8 mouse cellular contexts compared by ENCODE assay signal in genomic region chr12:25190360-25190759, GRCm38 (mm10).
A peak's percentile ranks its signal among the peaks of the same experiment; 100 is the strongest.
DNase-seq lines count a peak whose midpoint lies in the region; ATAC-seq and TF ChIP-seq lines count a peak whose summit lies in the region.

No protein-coding gene starts in this region.

- H3K9ac ChIP-seq in CH12.LX (ENCODE audit: insufficient read depth, low read depth): no peak overlapping the region
- no peak overlapping the region; the same call in 1 of the 2 replicates for H3K9ac ChIP-seq in heart, embryonic 13.5 days
- H3K9ac ChIP-seq in liver, embryonic 13.5 days: no peak overlapping the region

- no peak for TF ChIP-seq POLR2A in CH12.LX (IDR thresholded peaks at IDR 0.05; ENCODE audit: low read depth, low read length)

- peaks cover 18% of the 10 kb centered on the region for H3K9me3 ChIP-seq in CH12.LX (replicated peaks; ENCODE audit: low read length)
- no peaks in the 10 kb centered on the region for H3K9me3 ChIP-seq in heart, embryonic 13.5 days
- H3K9me3 ChIP-seq in liver, embryonic 13.5 days (replicated peaks): no peaks in the 10 kb centered on the region

- DNase-seq in embryo, embryonic 11 days: peak; percentile 41
- no peak for DNase-seq in embryo, embryonic 9.5 days (ENCODE audit: extremely low spot score)
- DNase-seq in CH12.LX (ENCODE audit: extremely low read depth): peak; percentile 92
- peak; percentile 22 for DNase-seq in liver, embryonic 13.5 days
- DNase-seq in thymus, postnatal 14 days: peak; percentile 64
- DNase-seq in MN1 (ENCODE audit: low spot score): no peak
- DNase-seq in frontal cortex, postnatal 36 days (ENCODE audit: low spot score in 2 of 2): no peak

- WGBS in heart, embryonic 13.5 days: 38% methylated on average over 6 of the region's 6 CpGs
- 11% methylated on average over 6 of the region's 6 CpGs for WGBS in liver, embryonic 13.5 days (ENCODE audit: insufficient replicate concordance)

- peak; percentile 94 for TF ChIP-seq EP300 in CH12.LX (IDR thresholded peaks at IDR 0.05; ENCODE audit: low read length)

- no peak overlapping the region for H3K4me3 ChIP-seq in CH12.LX (replicated peaks in 1 of 3; ENCODE audit: low read depth in 2 of 3, low read length in 2 of 3, poor library complexity in 1 of 3)
- no peak overlapping the region for H3K4me3 ChIP-seq in heart, embryonic 13.5 days
- H3K4me3 ChIP-seq in liver, embryonic 13.5 days (replicated peaks): no peak overlapping the region

- TF ChIP-seq RAD21 in CH12.LX (IDR thresholded peaks at IDR 0.05; ENCODE audit: low read depth, low read length): no peak; the same call in none of the 2 replicates

- peaks cover 20 to 40% of the 10 kb centered on the region in 2 experiments for H3K4me1 ChIP-seq in CH12.LX (ENCODE audit: control insufficient read depth in 1 of 2, insufficient read depth in 2 of 2)
- H3K4me1 ChIP-seq in heart, embryonic 13.5 days: peaks cover 28% of the 10 kb centered on the region
- peaks cover 23% of the 10 kb centered on the region for H3K4me1 ChIP-seq in liver, embryonic 13.5 days (replicated peaks)

- peak overlapping the region; percentile 83 for H3K27ac ChIP-seq in CH12.LX (ENCODE audit: insufficient read depth, low read depth)
- peak overlapping the region; percentile 78 for H3K27ac ChIP-seq in heart, embryonic 13.5 days (replicated peaks)
- 0 out of 2 replicates have a peak overlapping the region, but pooled peaks have one; percentile 10 for H3K27ac ChIP-seq in liver, embryonic 13.5 days

- H3K79me2 ChIP-seq in CH12.LX (replicated peaks; ENCODE audit: control insufficient read depth, extremely low read depth, insufficient read depth, poor library complexity, severe bottlenecking): no peaks in the 10 kb centered on the region

- peak overlapping the region; percentile 66 for H3K4me2 ChIP-seq in CH12.LX (ENCODE audit: insufficient read depth, low read depth, poor library complexity, severe bottlenecking)
- H3K4me2 ChIP-seq in heart, embryonic 13.5 days: no peak overlapping the region
- H3K4me2 ChIP-seq in liver, embryonic 13.5 days: no peak overlapping the region

- H3K27me3 ChIP-seq in CH12.LX (replicated peaks): peaks cover 17% of the 10 kb centered on the region
- no peaks in the 10 kb centered on the region for H3K27me3 ChIP-seq in heart, embryonic 13.5 days (replicated peaks)
- no peaks in the 10 kb centered on the region for H3K27me3 ChIP-seq in liver, embryonic 13.5 days

- dilution Hi-C loops in CH12.LX (cut with MboI; ENCODE audit: extremely low pct_ligation_motif_present, extremely low pct_unique_long_range_greater_than_20kb, low sequenced_read_pairs): no loop called here

- TF ChIP-seq CTCF in CH12.LX (conservative IDR thresholded peaks at IDR 0.05 in 1 of 2, IDR thresholded peaks at IDR 0.05 in 1 of 2; ENCODE audit: low read depth in 2 of 2, low read length in 2 of 2): no peak

- ATAC-seq in heart, embryonic 13.5 days (ENCODE audit: extremely low read depth, insufficient number of reproducible peaks, low FRiP score, low TSS enrichment): no peak
- peak; percentile 47 for ATAC-seq in liver, embryonic 13.5 days (ENCODE audit: low read depth)

- in situ Hi-C loops in CH12.LX (cut with MboI; ENCODE audit: low pct_ligation_motif_present, low pct_unique_long_range_greater_than_20kb, low sequenced_read_pairs): no loop called here

- H3K36me3 ChIP-seq in CH12.LX (replicated peaks in 1 of 2; ENCODE audit: control insufficient read depth in 1 of 2, insufficient read depth in 1 of 2, low read length in 1 of 2): no peaks in the 10 kb centered on the region
- H3K36me3 ChIP-seq in heart, embryonic 13.5 days: no peaks in the 10 kb centered on the region
- H3K36me3 ChIP-seq in liver, embryonic 13.5 days: no peaks in the 10 kb centered on the region

TF ChIP-seq in CH12.LX, 34 proteins besides CTCF, POLR2A, EP300 and RAD21:
- TF ChIP-seq RCOR1 (conservative IDR thresholded peaks at IDR 0.05; ENCODE audit: low read depth, low read length) (peak; percentile 88), TBP (conservative IDR thresholded peaks at IDR 0.05; ENCODE audit: low read depth, low read length) (no peak), SIN3A (IDR thresholded peaks at IDR 0.05; ENCODE audit: low read length) (peak; percentile 88), MEF2A (IDR thresholded peaks at IDR 0.05; ENCODE audit: borderline replicate concordance, low read depth, low read length) (peak; percentile 44; the same call in 1 of the 2 replicates), NELFE (IDR thresholded peaks at IDR 0.05; ENCODE audit: low read depth, low read length) (no peak), UBTF (IDR thresholded peaks at IDR 0.05; ENCODE audit: low read depth, low read length) (0 out of 2 replicates have a peak, but pooled peaks have one; percentile 59), MAFK (IDR thresholded peaks at IDR 0.05; ENCODE audit: insufficient replicate concordance, low read length) (peak; percentile 75), SMC3 (IDR thresholded peaks at IDR 0.05; ENCODE audit: low read depth, low read length) (peak; percentile 39; the same call in 1 of the 2 replicates), BHLHE40 (IDR thresholded peaks at IDR 0.05; ENCODE audit: low read depth, low read length) (peak; percentile 97), MAX (IDR thresholded peaks at IDR 0.05; ENCODE audit: low read length) (no peak), JUND (conservative IDR thresholded peaks at IDR 0.05; ENCODE audit: low read depth, low read length) (peak; percentile 76), IRF4 (IDR thresholded peaks at IDR 0.05; ENCODE audit: low read depth, low read length) (peak; percentile 77; the same call in 1 of the 2 replicates), ELF1 (IDR thresholded peaks at IDR 0.05; ENCODE audit: low read depth, low read length) (peak; percentile 72), HCFC1 (IDR thresholded peaks at IDR 0.05; ENCODE audit: low read depth, low read length) (peak; percentile 17; the same call in 1 of the 2 replicates), ZNF384 (IDR thresholded peaks at IDR 0.05; ENCODE audit: low read depth, low read length) (no peak), JUN (IDR thresholded peaks at IDR 0.05; ENCODE audit: insufficient read depth, low read depth, low read length) (no peak), TCF12 (IDR thresholded peaks at IDR 0.05; ENCODE audit: low read depth, low read length) (peak; percentile 99), NRF1 (IDR thresholded peaks at IDR 0.05; ENCODE audit: low read depth, low read length) (no peak), ETS1 (conservative IDR thresholded peaks at IDR 0.05; ENCODE audit: low read depth, low read length) (peak; percentile 100)

Comparison
In these comparisons a context has a peak if more than half of its experiments do, and no peak if none do; other contexts are left out.
1. DNase-seq: peak in embryo, embryonic 11 days (single experiment), CH12.LX (single experiment), liver, embryonic 13.5 days (single experiment) and thymus, postnatal 14 days (single experiment); none in embryo, embryonic 9.5 days (single experiment), MN1 (single experiment) and frontal cortex, postnatal 36 days (0 of 2).
2. H3K27ac ChIP-seq: peak in every context shown above with its lines; median percentile 83 in CH12.LX; 78 in heart, embryonic 13.5 days; 10 in liver, embryonic 13.5 days.